Mouse (Mus musculus) thymus, postnatal 0 days (tissue): ENCODE data around the gene Gper1. TPM values are rescaled to one million over a fixed set of nuclear protein-coding genes. Genes with fewer than 3 reads are reported as not detected.
"Not testable (repeated sequence)": the region's sequence is repeated elsewhere in the genome, so short reads cannot be mapped to it uniquely, and the experiment has no call there.

Experiments
- DNase-seq: peaks from one replicate; pipeline ENCODE4 v3.0.0-alpha.2; 2015; ENCODE audit warnings: low spot score
- polyA plus RNA-seq: library from polyadenylated mRNA; unstranded; fragments of >200 nt; fragmentation: Nextera tagmentation; extraction: Ambion mirVana; gene quantifications from 2 replicates; pipeline ENCODE4 v1.2.1, GENCODE M21; 2015

Gper1 gene
- polyA plus RNA-seq, 1 experiment from 2014 or later: 5.2 TPM

GRCm38 (mm10) chr5:139390324-139391119, 32.4 kb upstream of the Gper1 start:
- DNase-seq: not testable (repeated sequence)

GRCm38 (mm10) chr5:139391309-139391990, 31.5 kb upstream of the Gper1 start:
- DNase-seq: no peak

- DNase-seq: no peak
These were observed 30.4 kb upstream of the Gper1 start for GRCm38 (mm10) chr5:139392219-139393196.

- DNase-seq: no peak
These were observed 29.8 kb upstream of the Gper1 start for GRCm38 (mm10) chr5:139393197-139393588.

GRCm38 (mm10) chr5:139394399-139394798, 28.6 kb upstream of the Gper1 start:
- DNase-seq: no peak

- no peak for DNase-seq
These were observed 27.4 kb upstream of the Gper1 start for GRCm38 (mm10) chr5:139395528-139395927.

- DNase-seq: no peak
These were observed 25.5 kb upstream of the Gper1 start for GRCm38 (mm10) chr5:139397359-139397916.

GRCm38 (mm10) chr5:139397959-139398753, 24.8 kb upstream of the Gper1 start:
- DNase-seq: peak; percentile 92

- DNase-seq: no peak
These were observed 24.2 kb upstream of the Gper1 start for GRCm38 (mm10) chr5:139398786-139399185.

GRCm38 (mm10) chr5:139399991-139400390, 23.0 kb upstream of the Gper1 start:
- DNase-seq: no peak

- no peak for DNase-seq
These were observed 20.8 kb upstream of the Gper1 start for GRCm38 (mm10) chr5:139402106-139402505.

- no peak for DNase-seq
These were observed 19.2 kb upstream of the Gper1 start for GRCm38 (mm10) chr5:139403692-139404260.

GRCm38 (mm10) chr5:139404801-139405401, 18.1 kb upstream of the Gper1 start, which contains the start of gene C130050O18Rik:
Gene C130050O18Rik, plus strand, starts transcription at chr5:139405280.
- peak; percentile 31 for DNase-seq

- no peak for DNase-seq
These were observed 17.5 kb upstream of the Gper1 start for GRCm38 (mm10) chr5:139405478-139405877.

- no peak for DNase-seq
These were observed 17.0 kb upstream of the Gper1 start for GRCm38 (mm10) chr5:139405953-139406352.

GRCm38 (mm10) chr5:139407121-139407885, 15.6 kb upstream of the Gper1 start:
- DNase-seq: no peak

- no peak for DNase-seq
These were observed 14.4 kb upstream of the Gper1 start for GRCm38 (mm10) chr5:139408511-139408910.

GRCm38 (mm10) chr5:139409412-139409811, 13.5 kb upstream of the Gper1 start:
- DNase-seq: no peak

GRCm38 (mm10) chr5:139410056-139410455, 12.9 kb upstream of the Gper1 start:
- no peak for DNase-seq
